Mouse (Mus musculus) embryonic fibroblast, embryonic 13.5 days (primary cell): ENCODE measurements at regions not wholly inside any gene's neighbourhood (a gene's known extent, or its start where the extent isn't known, plus 50 kb on each side); places are given as distances from the start of the nearest gene placed in this dataset.

Experiments used
- H3K27ac ChIP-seq: 2 replicates; pipeline ENCODE4 v1.5.1; 2012; ENCODE audit warnings: low read length, control low read depth, inconsistent platforms; ENCODE audit not compliant: insufficient read depth
- H3K4me1 ChIP-seq: 2 replicates; pipeline ENCODE4 v1.6.1; 2011; ENCODE audit warnings: low read length; ENCODE audit not compliant: control insufficient read depth, insufficient read depth
- H3K4me3 ChIP-seq: 2 replicates; pipeline ENCODE4 v1.5.1; 2011; ENCODE audit warnings: mild to moderate bottlenecking, control low read depth, low read length; ENCODE audit not compliant: insufficient read depth
- CTCF ChIP-seq: IDR thresholded peaks from 2 replicates; pipeline ENCODE4 v1.5.1; 2011; ENCODE audit warnings: mild to moderate bottlenecking, control low read depth, low read length, moderate library complexity, borderline replicate concordance; ENCODE audit not compliant: insufficient read depth
- POLR2A ChIP-seq: IDR thresholded peaks from 2 replicates; pipeline ENCODE4 v1.6.1; 2011; ENCODE audit warnings: low read depth, mild to moderate bottlenecking, control low read depth, low read length, moderate library complexity

DNA sequence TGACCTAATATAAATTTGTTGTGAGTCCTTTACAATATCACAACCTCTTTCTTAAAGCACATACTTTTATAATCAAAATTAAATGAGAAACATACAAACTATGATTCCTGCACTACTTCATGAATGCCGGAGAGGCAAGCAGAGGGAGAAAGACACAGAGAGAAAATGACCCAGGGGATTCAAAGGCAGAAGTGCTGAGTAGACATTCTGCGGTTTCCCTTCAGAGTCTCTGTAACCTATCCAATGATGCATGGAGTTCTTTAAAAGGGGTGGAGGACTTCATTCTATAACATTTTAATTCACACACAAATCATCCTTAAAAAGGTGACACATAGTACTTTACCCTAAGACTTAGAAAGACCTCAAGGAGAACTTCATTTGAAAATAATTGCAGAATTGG lies 129.1 kb upstream of the Hapln1 start:
- TF ChIP-seq POLR2A, result no peak
- TF ChIP-seq CTCF, result no peak
- no peak overlapping the region for H3K27ac ChIP-seq

DNA sequence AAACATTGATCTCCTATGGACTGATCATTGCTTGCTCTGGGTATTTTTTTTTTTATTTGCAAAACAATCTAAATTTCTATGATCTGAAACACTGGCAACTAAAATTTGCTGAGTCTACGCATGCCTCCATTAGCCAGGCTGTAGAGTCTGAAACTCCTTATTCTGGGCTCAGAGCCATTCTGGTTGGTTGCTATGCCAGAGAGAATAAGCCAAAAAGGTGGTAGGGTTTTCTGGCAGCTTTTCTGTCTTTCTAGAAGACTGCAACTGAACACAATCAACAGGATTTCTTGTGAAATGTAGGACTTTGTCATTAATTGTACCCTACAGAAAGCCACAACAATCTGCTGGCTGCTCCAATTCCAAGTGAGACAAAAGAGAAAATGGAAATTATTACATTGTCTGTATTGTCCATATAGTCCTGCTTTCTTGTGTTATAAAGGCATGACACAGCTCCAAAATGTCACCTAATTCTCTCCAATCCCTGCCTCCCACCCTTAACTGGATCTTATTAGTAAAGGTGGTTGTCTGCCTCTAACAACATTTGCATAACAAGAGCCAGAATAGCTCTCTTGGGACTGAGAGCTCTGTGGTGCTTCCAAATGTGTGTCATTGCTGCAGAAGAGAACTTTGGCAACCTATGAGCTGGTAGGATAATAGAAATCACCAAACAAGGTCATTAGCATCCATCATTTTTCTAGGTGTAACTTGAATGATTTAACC lies 126.7 kb upstream of the Hapln1 start:
- no peak for TF ChIP-seq POLR2A
- no peak for TF ChIP-seq CTCF
- H3K27ac ChIP-seq, result no peak overlapping the region
- no peak overlapping the region for H3K4me3 ChIP-seq
- no peaks in the 10 kb centered on the region for H3K4me1 ChIP-seq

More for the DNA sequence above, 129.1 kb upstream of the Hapln1 start:
- no peaks in the 10 kb centered on the region for H3K4me1 ChIP-seq
- H3K4me3 ChIP-seq, result no peak overlapping the region

DNA sequence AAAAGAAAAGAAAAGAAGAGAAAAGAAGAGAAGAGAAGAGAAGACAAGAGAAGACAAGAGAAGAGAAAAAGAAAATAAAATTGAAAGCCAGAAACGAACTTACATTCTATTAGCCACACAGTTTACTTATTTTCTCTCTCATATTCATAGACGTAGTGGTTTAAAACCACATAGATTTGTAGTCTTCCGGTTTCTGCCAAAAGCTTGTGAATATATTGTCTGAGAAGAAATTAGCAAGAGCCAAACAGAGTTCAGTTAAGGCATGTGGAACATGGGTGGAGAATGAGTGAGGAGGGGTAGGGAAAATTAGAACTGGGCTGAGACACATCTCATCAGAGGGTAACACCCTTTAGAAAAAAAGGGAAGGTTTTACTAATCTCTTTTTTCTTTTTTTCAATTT lies 120.8 kb upstream of the Hapln1 start:
- Histone ChIP-seq H3K4me1 (no peaks in the 10 kb centered on the region), H3K27ac (no peak overlapping the region), H3K4me3 (no peak overlapping the region)
- TF ChIP-seq CTCF, result no peak
- TF ChIP-seq POLR2A, result no peak

DNA sequence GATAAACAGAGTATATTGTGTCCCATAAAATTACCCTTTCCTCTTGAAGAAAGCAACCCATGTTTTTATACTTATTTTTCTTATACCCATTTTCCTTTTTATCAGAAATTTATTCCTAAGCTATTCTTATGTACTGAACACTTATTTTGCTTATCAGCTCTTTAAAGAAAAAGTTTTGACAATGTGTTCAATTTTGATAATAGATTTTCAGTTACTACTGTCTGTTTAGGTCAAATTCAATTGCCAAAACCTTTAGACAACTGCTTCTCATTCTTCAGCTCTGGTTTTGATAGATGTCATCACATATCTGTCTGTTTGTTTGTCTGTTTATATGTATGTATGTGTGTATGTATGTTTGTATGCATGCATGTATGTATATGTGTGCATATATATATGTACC lies 117.8 kb upstream of the Hapln1 start:
- TF ChIP-seq CTCF (no peak), POLR2A (no peak)
- Histone ChIP-seq H3K27ac (no peak overlapping the region), H3K4me3 (no peak overlapping the region), H3K4me1 (no peaks in the 10 kb centered on the region)

DNA sequence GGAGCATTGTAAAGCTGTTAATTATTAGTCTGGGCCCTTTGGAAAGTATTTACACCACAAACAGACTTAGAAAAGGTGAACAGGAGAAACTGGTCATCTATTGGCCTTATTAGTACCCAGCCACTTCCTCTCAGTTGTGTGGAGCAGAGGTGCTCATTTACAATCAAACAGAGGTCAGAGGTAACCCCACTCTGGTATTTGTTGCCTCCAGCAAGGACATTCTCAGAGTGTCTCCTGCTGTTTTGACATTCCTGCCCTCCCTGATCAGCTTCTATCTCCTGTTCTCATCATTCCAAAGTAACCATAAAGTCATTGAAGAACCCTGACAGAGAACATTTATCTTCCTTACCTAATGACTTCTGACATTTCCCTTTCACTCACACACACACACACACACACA lies 116.1 kb upstream of the Hapln1 start:
- H3K27ac ChIP-seq, result no peak overlapping the region

DNA sequence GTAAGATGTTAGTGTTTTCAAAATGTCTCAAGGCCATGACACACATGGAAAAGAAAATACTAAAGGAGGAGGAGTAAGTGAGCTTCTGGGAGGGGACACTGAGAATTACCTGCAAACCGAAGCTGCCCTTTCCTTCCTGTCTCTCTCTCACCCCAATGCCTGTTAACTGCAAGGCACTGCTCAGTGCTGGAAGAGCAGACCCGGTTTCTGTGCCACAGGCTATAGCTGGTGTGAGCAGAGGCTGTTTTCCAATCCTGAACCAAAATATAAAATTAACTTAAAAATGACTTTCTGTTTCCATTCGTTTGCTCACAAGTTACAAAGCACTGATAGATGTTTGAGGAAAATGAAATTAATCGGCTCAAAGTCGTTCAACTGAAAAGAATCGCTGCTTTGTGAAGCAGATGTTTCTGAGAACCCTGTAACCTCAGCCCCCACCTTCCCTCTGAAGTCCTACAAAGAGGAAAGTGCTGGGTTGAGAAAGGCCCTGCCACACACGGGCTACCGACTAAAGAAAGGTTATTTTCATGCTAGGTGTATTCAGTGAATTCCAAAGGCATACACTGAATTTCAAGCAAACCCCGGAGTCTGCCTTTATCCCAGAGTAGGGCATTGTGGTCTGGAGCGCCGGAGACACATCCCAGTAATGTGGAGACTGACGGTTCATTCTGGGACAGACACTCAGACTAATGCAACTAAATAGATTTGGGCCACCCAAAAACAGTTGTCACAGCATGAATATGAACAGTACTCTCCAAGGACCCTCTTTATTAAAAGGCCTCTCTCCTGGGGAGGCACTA lies 111.1 kb upstream of the Hapln1 start:
- H3K4me3 ChIP-seq, result no peak overlapping the region
- H3K4me1 ChIP-seq, result no peaks in the 10 kb centered on the region
- H3K27ac ChIP-seq, result no peak overlapping the region
- no peak for TF ChIP-seq POLR2A
- no peak for TF ChIP-seq CTCF

More for the DNA sequence above, 116.1 kb upstream of the Hapln1 start:
- H3K4me1 ChIP-seq, result no peaks in the 10 kb centered on the region
- H3K4me3 ChIP-seq, result no peak overlapping the region
- TF ChIP-seq CTCF (no peak), POLR2A (no peak)

DNA sequence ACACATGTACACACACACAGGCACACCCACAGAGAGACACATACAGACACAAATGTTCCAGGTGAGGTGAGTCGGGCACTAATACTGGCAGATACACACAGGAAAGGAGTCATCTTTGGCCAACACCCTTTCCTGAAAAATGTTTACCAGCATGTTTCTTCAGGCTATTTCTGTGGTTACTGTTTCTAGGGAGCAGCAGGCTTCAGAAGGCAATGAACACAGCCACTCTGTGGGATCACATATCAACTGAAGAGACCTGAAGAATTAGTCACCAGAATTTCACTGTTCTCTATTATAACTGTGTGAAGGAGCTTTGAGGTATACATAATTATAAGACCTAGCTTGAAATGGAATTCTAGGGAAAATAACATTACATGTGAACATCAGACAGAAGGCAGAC lies 94.7 kb upstream of the Hapln1 start:
- Histone ChIP-seq H3K4me1 (peaks cover 7% of the 10 kb centered on the region), H3K4me3 (no peak overlapping the region), H3K27ac (no peak overlapping the region)
- no peak for TF ChIP-seq CTCF
- TF ChIP-seq POLR2A, result no peak

DNA sequence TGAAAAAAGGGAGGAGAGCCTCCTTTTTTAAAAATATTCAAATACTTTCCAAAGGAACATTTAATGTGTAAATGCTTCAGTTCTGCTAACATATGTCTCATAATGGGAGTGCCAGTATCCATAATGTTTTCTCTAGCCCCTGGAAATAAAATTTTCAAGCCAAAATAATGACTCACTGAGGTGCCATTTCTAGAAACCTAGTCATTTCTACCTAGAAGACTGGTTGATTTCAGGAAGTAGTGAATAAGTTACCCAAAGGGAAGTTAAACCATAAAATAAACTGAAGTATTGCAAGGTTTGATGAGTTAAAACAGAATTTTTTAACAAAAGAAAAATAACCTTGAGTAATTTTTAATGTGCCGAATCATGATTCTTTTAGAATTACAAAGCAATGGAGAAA lies 85.8 kb upstream of the Hapln1 start:
- no peak for TF ChIP-seq POLR2A
- TF ChIP-seq CTCF, result no peak
- Histone ChIP-seq H3K4me1 (no peaks in the 10 kb centered on the region), H3K27ac (peak overlapping the region; percentile 40; the same call in 1 of the 2 replicates), H3K4me3 (no peak overlapping the region)

DNA sequence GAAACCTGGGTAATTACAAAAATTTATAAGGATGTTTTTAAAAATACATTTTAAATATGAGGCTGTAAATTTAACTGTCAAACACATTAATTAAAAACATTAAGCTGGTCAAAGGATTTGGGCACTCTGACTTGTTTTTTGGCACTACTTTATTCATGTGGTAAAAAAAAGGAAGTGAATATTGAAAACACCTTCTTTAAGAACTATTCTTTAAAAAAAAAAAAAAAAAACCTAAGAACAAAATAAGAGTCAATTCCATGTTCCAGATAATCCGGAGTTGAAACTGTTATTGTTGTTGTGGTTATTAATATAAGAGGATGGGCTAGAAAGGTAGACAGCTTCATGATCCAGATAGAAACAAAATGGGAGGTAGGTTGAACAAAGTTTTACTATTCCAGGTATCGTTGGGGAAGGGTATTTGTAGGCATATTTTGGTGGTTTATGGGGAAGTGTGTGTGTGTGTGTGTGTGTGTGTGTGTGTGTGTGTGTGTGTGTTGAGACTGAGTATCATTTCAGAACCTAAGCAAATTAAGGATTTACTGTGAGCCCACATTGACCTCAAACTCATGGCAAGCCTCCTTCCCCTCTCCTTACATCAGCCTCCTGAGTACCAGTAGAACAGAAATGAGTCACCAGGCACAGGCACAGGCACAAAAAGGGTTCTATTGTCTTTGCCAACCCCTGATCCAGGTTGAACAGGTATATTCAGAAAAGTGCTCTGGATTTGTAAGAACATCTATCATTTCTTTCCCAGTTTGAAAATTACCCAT lies 85.2 kb upstream of the Hapln1 start:
- Histone ChIP-seq H3K27ac (no peak overlapping the region), H3K4me1 (no peaks in the 10 kb centered on the region), H3K4me3 (no peak overlapping the region)
- TF ChIP-seq CTCF, result no peak
- TF ChIP-seq POLR2A, result no peak

DNA sequence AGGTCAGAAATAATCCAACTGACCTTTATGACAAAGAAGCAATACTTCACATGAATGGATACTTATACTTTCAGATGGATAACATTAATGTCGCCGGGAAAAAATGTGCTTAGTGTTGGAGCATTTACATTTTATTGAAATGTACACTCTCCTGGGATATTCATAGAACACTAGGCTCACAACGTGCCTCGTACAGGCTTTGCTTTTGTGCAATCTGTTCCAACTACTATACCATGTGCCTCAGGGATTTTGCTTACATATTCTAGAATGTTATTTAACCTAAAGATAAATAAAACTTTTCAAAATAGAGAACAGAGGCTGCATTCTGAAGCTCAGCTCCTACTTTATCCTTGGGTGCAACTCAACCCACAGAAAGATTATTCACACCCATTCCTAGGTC lies 75.8 kb upstream of the Hapln1 start:
- TF ChIP-seq CTCF, result no peak
- no peak for TF ChIP-seq POLR2A
- H3K4me3 ChIP-seq, result no peak overlapping the region
- no peak overlapping the region for H3K27ac ChIP-seq
- no peaks in the 10 kb centered on the region for H3K4me1 ChIP-seq
